Mouse (Mus musculus): ENCODE data around the gene Clvs2. TPM values are rescaled to one million over a fixed set of nuclear protein-coding genes. Genes with fewer than 3 reads are reported as not detected.

Gene Clvs2
- polyA plus RNA-seq (2017; shearing (Covaris generic)): under 1 TPM in 1 of 2 experiments, not detected in 1; 0.11 TPM

DNA sequence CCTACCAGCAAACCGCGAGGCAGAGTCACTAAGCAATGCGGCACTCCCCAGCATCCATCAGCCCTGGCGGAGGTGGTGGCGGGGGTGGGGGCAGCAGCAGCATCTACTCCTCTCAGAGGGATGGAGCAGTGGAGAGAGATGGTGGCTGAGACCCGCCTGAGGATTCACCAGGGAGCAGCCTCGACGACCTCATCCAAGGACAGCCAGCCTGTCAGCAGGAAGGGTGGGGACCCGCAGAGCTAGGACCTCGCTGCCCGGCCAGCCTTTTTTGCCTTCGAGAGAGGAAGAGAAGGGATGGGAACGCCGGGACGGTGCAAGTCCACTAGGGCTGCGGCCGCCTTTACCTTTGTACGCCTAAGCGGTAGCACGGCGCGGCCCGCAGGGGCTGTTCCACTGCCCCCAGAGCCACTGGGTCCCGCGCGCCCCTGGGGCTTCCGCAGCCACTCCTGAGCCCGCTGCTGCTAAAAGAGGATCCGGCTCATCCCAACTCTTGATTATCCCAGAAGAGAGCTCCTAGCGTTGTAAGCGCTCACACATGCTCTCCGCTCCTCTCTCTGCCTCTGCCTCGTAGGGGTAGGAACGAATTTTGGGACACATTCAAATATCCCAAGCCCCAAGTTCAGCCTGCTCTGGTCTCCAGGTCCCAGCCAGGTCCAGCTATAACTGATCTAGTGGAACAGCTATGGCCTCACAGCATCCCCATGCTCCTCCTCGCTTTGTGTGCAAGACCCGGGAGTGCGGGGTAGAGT lies at the start of gene Clvs2:
Gene Clvs2 (minus strand): TSS at position 639 of the 749 bp plus-strand sequence.
- no peak for ATAC-seq

DNA sequence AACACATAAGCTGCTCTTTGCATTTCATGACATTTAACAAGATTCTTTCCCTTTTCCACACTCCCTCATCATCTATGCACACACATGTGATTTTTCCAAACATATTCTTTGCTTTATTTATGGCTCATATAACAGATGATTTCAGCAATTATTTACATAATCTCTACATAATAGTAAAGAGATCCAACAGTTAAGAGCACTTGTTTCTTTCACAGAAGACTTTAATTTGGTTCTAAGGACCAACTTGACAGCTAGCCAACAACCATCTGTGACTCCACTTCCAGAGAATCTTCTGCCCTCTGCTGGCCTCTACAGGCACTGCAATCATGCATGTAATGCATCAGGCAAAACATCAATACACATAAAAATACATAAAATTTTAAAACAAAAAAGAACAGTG lies 28.6 kb upstream of the Clvs2 start:
- no peak for ATAC-seq

GRCm38 (mm10) chr10:33623577-33623991 lies 985 bp downstream of the Clvs2 start:
- ATAC-seq: no peak

GRCm38 (mm10) chr10:33622700-33623099 lies 1.9 kb downstream of the Clvs2 start:
- no peak for ATAC-seq

- ATAC-seq: no peak
Measured at GRCm38 (mm10) chr10:33616207-33616606, 8.4 kb downstream of the Clvs2 start.

DNA sequence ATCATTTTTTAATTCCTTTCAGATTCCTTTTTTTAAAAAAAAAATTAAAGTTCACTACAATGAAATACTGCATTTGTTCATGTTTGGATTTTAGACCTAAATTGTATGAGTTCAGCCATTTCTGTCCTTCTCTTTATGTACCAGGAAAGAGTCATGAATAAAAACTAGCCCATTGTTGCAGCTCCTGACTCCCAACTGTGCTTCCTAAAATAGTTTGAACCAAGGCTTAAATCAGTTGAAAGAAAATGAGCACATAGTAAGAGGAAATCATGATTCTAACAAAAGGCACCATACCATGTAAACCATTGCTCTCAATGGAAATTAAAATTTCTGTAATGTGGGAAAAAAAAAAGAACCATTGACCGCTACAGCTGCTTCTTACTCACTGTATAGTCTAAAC lies 11.4 kb downstream of the Clvs2 start:
- no peak for ATAC-seq

GRCm38 (mm10) chr10:33592732-33593131 lies 31.8 kb downstream of the Clvs2 start:
- ATAC-seq: no peak

DNA sequence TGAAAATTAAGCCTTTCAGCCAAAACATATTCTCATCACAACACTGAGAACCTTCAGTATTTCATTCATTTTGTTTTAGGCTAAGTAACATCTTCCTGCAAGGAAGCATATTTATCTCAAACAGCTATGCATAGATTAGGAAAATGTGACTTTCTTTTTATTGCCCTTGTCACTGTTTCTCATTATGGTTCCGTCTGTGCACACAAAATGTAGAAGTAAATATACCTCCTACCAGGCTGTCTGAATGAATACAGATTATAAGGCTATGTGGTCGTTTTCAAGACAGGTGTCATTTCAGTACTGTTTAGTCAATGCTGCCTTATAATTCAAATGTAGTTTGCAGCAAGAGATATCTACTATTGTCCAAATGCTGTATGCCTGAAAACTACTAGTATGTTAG lies 35.8 kb downstream of the Clvs2 start:
- no peak for ATAC-seq

GRCm38 (mm10) chr10:33587118-33587517 lies 37.5 kb downstream of the Clvs2 start:
- no peak for ATAC-seq

DNA sequence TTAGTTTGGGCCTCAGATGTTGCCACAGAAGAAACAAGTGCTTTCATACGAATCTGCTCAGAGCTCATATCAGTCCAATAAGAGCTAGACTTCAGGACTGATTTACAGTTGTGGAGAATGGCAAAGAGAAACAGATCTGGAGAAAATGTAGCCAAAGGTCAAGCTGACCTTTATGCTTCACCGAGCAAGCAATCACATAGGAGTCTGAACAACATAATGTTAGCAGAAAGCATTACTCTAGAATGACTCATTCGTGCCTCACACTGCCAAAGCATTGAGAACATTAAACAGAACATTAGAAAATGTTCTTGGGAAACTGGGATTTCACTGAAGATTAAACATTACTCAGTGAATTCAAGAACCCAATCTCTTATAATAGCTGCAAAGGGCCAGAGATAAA lies 66.5 kb downstream of the Clvs2 start:
- no peak for ATAC-seq

GRCm38 (mm10) chr10:33540331-33540730 lies 84.2 kb downstream of the Clvs2 start:
- ATAC-seq: no peak

Other genes with a start within 250 kb of the Clvs2 start
- gene Sult3a2, start 161.9 kb upstream of the Clvs2 start, polyA plus RNA-seq (2017; shearing (Covaris generic)): not detected
- not detected for gene Sult3a1, start 233.0 kb upstream of the Clvs2 start, polyA plus RNA-seq (2017; shearing (Covaris generic))

Measured in activated CD4-positive, CD25-positive, alpha-beta regulatory T cell, adult 4 months (primary cell).